Mouse (Mus musculus): Measurements from ENCODE around the gene Cacna2d2.
"Not testable (repeated sequence)": the region's sequence is repeated elsewhere in the genome, so short reads cannot be mapped to it uniquely, and the experiment has no call there.

Gene Cacna2d2

DNA sequence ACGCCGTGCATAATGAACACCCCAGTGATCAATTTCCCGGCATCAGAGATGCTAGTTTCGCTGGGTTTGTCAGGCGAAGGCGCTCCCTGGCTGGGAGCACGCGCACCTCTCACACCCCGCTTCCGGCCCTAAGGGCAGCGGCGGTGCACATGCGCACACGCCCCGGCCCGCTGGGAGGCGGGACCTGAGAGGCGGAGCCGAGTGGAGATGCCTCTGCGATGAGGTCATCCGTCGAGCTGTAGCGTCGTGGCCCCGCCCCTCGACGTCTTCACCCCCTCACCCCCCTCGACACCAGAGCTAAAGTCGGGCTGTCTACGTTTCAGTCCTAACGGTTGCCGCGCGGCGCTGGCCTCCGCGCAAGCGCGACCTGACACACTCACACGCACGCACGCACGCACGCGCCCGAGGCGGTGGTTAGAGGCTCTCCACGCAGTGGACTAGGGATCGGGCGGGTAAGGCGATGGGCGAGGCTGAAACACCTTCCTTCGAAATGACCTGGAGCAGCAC is 155.0 kb downstream of the Cacna2d2 start:
- peak; percentile 99 for DNase-seq (ENCODE audit: low read depth, low spot score)

DNA sequence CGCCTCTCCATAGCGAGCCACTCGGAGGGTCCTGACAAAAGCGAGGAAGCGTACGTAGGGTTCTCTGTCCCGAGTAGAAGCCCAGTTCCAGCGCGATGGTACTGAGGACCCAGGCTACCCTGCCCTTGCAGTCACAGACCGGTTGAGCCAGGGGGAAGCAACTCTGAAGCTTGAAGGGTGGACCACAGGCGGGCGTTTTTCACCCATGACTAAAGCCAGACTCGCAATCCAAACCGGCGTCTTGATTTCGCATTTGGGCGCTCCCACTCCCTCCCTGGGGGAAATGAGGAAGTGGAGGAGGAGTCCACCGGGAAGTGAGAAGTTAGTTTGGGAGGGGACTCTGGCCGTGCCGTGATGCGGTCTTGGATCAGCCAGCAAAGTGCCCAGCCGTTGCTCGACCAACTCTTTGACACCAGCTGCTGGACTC is 155.6 kb downstream of the Cacna2d2 start:
- DNase-seq (ENCODE audit: low read depth, low spot score) = no peak

DNA sequence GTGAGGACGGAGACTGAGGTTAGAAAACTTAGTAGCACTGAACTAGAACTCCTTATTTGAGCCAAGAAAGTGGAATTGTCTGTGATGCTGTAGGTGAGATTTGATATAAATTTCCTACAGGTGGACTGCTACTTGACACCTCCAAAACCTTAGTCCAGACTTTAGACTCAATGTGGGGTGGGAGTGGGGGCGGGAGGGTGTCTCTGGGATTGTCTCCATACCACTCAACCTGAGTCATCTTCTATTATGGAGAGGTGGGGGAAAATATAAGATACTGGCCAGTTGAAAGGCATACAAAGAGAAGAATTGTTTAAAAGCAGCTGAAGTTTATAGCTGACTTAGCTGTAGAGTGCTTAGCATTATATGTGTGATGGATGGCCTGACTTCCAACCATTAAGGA is 156.3 kb downstream of the Cacna2d2 start:
- no peak for DNase-seq (ENCODE audit: low read depth, low spot score)

DNA sequence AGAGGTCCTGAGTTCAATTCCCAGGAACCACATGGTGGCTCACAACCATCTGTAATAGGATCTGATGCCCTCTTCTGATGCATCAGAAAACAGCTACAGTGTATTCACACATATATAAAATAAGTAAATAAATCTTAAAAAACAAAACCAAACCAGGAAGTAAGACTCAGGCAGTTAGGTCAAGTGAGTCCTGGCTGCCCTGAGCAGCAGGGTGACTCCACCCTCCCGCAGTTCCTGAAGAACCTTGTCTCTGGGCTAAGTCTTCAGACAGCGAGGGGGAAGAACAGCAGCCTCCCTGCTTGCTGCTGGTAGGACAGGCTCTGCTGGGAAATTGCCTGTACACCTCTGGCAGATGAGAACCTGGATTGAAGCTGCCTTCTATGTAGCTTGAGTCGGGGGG is 156.9 kb downstream of the Cacna2d2 start:
- no peak for DNase-seq (ENCODE audit: low read depth, low spot score)

DNA sequence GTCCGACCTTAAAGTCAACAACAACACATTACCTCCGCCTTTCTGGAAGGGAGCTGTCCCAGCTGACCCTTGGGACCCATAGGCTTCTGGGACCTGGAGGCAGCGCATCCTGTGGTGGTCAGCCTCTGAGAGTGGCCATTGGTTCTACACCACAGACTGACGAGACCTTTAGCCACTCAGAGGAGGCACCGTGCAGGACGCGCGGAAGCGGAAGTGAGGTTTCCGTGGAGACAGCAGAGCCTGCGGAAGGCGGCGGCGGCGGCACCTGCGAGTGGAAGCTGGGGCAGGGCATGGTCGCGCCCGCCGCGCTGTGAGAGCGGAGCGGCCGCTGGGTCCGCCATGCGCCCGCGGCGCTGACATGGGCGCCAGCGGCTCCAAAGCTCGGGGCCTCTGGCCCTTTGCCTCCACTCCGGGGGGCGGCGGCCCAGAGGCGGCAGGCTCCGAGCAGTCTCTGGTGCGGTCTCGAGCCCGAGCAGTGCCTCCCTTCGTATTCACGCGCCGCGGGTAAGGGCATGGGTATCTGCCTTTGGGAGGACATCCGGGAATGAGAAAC is 163.7 kb downstream of the Cacna2d2 start, which contains the start of gene Tusc2:
Tusc2 (plus strand) TSS at position 227 of the 553 bp plus-strand sequence.
- peak; percentile 88 for DNase-seq (ENCODE audit: low read depth, low spot score)

DNA sequence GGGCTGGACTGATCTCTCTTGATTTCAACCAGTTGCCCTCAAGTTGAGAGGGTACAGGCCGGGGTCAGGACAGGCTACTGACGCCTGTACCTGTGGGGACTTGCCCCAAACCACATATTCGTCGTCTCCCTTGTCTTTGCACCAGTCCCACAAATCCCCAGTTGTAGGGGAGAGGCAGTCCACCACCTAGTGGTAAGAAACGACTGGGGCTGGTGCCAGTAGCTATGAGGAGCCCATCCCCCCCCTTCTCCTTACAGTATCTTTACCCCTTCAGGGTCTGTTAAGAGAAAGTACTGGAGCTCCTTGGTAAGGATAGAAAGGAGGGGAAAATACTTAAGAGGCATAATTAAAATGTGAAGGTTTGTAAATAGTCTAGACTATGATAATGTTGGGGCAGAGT is 166.1 kb downstream of the Cacna2d2 start:
- DNase-seq (ENCODE audit: low read depth, low spot score) = not testable (repeated sequence)

DNA sequence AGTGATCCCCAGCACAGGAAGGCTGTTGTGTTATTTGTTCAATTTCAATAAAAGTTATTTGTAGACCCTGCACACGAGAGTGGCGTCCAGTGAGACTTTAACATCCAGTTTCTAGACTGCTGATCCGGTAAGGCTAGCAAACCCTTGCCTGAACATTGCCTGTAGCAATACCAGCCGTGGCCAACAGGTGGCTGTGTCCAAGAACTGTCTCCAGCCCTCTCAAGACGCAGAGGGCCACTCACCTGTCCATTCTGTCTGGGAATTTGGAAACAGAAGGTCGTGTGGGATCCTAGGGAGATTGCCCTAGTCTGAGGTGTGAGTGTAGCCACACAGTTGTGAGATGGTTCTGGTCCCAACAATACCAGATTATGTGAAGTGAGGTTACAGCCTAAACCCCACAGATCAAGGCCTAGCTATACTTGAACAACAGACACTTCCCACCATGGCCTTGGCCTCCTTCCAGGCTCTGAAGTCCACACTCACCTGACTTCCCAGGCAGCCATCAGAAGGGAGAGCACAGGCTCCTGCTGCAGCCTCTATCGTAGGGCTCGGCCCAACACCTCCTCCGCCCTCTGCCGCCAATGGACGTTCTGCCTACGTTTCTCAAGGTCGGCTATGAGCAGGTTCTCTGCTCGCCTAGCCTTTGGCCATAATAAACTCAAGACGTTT is 166.8 kb downstream of the Cacna2d2 start:
- no peak for DNase-seq (ENCODE audit: low read depth, low spot score)

DNA sequence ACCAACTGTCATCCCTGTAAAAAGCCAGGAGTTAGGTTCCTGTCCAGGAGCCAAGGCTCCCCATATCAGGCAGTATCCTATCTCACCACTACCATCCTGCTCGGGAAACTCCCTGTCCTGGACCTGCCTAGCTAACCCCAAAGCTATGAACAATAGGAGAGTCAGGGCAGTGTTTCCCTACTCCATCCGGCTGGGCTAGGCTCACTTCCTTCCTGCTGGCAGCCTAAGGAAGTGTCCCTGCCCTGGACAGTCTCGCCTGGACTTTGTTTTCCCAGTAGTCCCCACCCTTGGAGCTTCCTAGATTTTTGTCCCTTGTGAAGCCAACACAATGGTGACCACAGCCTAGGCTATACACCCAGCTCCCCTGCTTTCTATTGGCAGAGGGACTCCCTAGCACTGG is 167.4 kb downstream of the Cacna2d2 start:
- DNase-seq (ENCODE audit: low read depth, low spot score) = no peak

DNA sequence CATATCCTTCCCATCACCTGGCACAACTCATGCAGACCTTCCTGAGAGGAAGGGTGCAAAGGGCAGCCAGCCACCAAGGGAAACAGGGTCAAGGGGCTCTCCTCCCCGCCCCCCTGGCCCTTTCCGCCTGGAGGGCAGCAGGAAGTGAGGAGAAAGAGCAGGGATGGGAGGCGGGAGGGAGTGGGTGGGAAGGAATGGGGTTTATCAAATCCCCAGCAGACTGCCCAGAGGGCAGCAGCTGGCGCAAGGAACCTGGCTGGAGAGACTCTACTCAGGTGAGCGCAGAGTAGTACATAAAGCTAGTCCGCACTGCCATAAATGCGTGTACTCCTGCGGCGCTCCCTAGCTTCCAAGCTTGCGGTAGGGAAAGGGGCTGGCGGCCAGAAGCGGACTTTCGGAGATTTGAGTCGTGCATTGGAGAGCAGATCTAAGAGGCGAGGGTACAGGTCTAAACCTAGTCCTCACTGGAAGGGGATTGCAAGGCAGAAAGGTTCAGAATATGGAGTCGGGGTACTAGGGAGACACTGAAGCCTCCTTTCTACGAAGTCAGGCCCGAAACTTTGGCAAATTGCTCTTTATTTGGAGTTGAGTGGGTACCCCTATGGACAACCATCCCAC is 168.4 kb downstream of the Cacna2d2 start, which contains the start of gene Hyal2:
Hyal2 (plus strand) TSS at position 244 of the 618 bp plus-strand sequence.
- DNase-seq (ENCODE audit: low read depth, low spot score) = no peak

DNA sequence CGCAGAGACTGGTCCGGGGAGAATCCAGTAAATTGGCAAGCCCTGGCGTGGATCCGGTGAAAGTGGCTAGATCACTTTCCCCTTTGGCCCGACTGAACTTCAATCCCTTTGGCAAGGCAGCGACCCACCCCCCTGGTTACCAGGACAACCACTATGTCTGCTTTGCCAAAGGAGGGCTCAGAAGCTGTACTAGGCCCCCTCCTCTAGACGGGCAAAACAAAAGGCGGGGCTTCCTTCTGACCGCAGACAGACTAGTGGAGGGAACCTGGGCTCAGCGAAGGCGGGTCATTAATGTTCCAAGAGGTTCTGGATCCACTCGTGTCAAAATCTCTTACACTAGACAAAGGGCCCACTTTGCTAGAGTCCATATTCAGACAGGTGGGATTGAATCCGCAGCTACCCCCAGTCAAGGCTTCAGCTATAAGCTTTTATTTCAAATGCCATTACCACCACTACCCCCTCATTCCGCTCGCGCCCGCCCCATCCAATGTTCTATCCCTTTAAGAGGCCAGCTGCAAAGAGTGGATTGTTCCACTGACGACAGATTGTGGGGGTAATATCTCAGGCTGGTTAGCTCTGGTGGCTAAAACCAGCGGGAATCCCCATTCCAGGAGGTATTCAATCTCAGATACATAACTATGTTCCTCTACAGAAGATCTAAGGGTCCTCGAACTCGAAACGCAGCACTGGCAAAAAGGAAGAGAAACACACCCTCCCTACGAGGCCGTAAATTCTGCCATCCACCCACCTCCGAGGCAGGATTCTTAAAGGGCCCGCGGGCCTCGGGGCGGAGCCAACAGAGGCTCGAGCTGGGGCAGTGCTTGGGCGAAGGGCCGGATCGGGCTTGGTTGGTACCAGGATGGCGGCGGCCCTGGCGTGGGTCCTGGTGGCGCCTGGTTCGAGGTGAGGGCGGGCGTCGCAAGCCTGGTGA is 169.2 kb downstream of the Cacna2d2 start:
- peak; percentile 84 for DNase-seq (ENCODE audit: low read depth, low spot score)

DNA sequence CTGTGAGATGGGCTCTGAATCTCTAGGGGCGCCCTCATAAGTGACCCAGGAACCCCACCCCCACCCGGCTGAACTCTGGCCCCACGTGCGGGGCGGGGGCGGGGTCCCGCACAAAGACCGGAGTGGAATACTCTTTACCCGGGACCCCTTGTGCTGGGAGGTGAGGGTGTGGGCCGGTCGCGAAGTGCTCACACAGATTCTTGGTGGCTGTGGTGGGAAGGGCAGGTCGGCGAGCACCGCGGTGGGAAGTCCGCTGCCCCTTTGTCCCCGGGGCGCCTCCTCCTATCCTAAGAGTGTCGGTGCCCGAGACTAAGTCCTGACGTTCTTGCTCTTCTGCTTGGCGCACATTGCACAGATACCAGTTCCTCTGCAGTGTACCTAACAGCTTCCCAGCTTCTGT is 169.9 kb downstream of the Cacna2d2 start:
- peak; percentile 51 for DNase-seq (ENCODE audit: low read depth, low spot score)

DNA sequence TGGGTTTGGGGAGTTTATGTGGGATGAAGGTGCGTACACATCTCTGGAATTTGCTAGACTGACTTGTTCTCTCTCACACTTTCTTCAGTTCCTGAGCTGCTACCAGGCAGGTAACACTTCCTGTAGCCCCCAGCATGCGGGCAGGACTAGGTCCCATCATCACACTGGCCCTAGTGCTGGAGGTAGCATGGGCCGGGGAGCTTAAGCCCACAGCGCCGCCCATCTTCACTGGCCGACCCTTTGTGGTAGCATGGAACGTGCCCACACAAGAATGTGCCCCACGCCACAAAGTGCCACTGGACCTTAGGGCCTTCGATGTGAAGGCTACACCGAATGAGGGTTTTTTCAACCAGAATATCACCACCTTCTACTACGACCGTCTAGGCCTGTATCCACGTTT is 170.6 kb downstream of the Cacna2d2 start:
- no peak for DNase-seq (ENCODE audit: low read depth, low spot score)

DNA sequence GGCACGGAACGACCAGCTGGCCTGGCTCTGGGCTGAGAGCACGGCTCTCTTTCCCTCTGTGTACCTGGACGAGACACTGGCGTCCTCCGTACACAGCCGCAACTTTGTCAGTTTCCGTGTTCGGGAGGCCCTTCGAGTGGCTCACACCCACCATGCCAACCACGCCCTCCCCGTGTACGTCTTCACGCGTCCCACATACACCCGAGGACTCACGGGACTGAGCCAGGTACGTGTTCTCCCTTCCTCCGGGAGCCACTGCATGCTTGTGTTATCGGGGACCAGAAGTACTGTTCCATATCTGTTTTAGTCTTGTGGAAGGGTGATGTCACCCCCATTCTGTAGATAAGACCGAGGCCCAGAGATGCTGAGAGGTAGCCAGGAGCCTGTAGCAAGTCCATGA is 171.4 kb downstream of the Cacna2d2 start:
- DNase-seq (ENCODE audit: low read depth, low spot score) = no peak

DNA sequence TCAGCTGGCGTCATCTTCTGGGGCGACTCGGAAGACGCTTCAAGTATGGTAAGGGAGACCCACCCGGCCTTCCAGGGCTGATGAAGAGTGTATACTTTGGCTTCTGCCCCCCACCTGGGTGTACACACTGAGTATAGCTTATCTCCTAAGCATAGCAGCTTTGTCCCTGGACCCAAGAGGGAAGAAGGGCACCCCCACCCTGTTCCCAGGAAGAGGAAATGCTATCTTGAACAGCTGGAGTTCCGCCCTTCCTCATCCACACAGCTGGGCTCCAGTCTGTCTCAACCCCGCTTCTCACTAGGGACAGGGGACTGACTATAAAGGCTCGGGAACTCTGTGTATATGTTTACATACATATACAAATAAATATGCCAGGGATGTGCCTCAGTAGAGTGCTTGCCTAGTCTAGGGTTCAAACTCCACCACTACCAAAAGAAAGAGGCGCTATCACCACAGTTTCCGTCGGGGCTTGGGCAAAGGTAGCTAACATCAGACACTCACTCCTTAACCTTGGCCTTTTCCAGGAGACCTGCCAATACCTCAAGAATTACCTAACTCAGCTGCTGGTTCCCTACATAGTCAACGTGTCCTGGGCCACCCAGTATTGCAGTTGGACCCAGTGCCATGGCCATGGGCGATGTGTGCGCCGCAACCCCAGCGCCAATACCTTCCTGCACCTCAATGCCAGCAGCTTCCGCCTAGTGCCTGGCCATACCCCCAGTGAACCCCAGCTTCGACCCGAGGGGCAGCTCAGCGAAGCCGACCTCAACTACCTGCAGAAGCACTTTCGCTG is 172.3 kb downstream of the Cacna2d2 start:
- DNase-seq (ENCODE audit: low read depth, low spot score) = no peak

DNA sequence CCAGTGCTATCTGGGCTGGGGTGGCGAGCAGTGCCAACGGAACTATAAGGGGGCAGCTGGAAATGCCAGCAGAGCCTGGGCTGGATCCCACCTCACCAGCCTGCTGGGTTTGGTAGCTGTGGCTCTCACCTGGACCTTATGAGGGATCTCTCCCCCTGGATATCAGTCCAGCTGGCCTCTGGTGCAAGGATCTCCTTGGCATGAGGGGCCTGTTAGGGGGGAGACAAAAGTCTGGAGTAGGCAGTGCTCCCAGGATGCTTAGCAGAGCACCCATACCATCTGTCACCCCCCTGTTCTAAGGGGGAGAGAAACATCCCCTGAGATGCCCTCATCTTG is 172.9 kb downstream of the Cacna2d2 start:
- no peak for DNase-seq (ENCODE audit: low read depth, low spot score)

DNA sequence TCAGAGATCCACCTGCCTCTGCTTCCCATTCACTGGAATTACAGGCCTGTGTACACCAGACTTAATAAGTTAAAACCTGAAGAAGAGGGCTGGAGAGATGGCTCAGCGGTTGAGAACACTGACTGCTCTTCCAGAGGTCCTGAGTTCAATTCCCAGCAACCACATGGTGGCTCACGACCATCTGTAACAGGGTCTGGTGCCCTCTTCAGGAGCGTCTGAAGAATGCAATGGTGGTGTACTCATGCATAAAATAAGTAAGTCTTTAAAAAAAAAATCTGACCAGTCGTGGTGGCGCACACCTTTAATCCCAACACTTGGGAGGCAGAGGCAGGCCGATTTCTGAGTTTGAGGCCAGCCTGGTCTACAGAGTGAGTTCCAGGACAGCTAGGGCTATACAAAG is 174.4 kb downstream of the Cacna2d2 start:
- DNase-seq (ENCODE audit: low read depth, low spot score) = not testable (repeated sequence)

DNA sequence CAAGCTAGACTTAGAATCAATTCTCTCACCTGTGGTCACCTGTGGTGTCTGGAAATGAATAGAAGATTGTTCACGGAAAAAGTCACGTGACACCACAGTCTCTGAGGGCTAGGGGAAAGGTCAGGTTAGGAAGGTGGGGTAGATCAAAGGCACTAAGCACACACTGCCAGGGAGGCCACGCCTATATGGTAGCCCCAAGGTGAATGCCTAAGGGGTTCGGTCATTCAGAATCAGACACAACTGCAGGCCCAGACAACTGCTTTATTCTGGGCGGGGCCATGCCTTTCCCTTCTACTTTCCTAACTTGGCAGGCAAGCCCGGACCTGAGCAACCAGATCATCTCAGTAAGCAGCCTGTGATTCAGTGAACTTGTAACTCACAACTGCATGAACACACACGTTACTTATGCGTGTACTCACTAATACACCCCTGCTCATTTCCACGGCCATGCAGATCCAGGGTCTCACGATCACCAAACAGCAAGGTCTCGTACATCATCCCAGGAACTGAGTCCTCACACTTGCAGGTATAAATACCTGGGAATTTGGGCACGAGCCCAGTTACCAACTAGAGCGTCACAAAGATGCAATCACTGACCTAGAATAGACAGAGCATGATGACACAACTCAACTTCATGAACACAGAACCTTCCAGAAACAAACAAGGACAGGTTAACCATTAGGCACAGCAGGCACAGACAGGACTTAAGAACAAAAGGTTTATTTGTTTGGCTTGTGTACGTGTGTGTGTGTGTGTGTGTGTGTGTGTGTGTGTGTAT is 176.4 kb downstream of the Cacna2d2 start:
- no peak for DNase-seq (ENCODE audit: low read depth, low spot score)

DNA sequence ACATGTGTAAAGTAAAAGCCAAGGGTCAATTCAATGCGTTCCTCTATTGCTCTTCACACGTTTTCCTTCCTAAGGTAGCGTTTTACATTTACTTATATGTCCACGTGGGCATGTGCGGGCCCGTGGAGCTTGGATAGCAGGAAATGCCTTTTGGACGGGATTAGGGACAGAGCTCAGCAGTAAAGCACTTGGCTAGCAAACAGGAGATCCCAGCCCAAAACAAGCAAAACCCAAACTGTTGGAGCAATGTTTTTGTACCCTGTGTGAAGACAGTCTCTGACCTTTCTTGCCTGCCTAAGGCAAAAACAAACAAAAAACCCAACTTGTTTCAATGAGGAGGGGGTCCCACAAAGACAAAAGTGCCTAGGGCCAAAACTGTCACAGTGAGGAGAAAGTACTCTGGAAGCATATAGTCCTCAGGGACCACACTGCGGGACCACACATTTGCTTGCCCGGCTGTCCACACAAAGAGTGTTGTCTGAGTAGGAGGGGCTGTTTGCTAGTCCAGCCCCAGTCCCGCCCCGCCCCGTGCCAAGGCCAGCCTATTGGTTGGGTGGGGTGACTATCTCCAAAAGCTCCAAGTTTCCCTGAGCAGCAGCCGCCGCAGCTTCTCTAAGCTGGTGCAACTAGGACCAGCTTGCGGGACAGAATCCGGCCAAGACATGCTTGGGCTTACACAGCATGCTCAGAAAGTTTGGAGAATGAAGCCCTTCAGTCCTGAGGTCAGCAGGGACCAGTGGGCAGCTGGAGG is 177.1 kb downstream of the Cacna2d2 start, which contains the start of gene Hyal1:
Hyal1 (plus strand) TSS at position 571 of the 751 bp plus-strand sequence.
- peak; percentile 73 for DNase-seq (ENCODE audit: low read depth, low spot score)

DNA sequence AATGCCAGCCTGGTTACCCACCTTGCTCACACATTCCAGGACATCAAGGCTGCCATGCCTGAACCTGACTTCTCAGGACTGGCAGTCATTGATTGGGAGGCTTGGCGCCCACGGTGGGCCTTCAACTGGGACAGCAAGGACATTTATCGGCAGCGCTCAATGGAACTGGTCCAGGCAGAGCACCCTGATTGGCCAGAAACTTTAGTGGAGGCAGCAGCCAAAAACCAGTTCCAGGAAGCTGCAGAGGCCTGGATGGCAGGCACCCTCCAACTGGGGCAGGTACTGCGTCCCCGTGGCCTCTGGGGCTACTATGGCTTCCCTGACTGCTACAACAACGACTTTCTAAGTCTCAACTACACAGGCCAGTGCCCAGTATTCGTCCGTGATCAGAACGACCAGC is 178.5 kb downstream of the Cacna2d2 start:
- no peak for DNase-seq (ENCODE audit: low read depth, low spot score)

Measured in embryo, embryonic 11.5 days (tissue).